Mouse (Mus musculus) ES-CJ7 (cell line): ENCODE data around the gene Ccdc57.
"Not testable (repeated sequence)": the region's sequence is repeated elsewhere in the genome, so short reads cannot be mapped to it uniquely, and the experiment has no call there.

ENCODE experiments used
- DNase-seq: peaks from one replicate; pipeline ENCODE4 v3.0.0; 2011; ENCODE audit warnings: low read depth, low spot score

The Ccdc57 gene

GRCm38 (mm10) chr11:120903159-120903850 lies 29.4 kb downstream of the Ccdc57 start:
- DNase-seq: no peak

- DNase-seq: peak; percentile 49
Observed at GRCm38 (mm10) chr11:120902487-120903142, 30.1 kb downstream of the Ccdc57 start.

- DNase-seq: peak; percentile 39
Observed at GRCm38 (mm10) chr11:120901729-120902486, 30.8 kb downstream of the Ccdc57 start.

GRCm38 (mm10) chr11:120900276-120901244 lies 32.1 kb downstream of the Ccdc57 start:
- DNase-seq: no peak

- DNase-seq: no peak
Observed at GRCm38 (mm10) chr11:120898114-120898548, 34.5 kb downstream of the Ccdc57 start.

- no peak for DNase-seq
Observed at GRCm38 (mm10) chr11:120895441-120895840, 37.2 kb downstream of the Ccdc57 start.

GRCm38 (mm10) chr11:120894397-120894796 lies 38.3 kb downstream of the Ccdc57 start:
- DNase-seq: no peak

- DNase-seq: no peak
Observed at GRCm38 (mm10) chr11:120889216-120889615, 43.5 kb downstream of the Ccdc57 start.

GRCm38 (mm10) chr11:120888718-120889117 lies 44.0 kb downstream of the Ccdc57 start:
- no peak for DNase-seq

GRCm38 (mm10) chr11:120887502-120887901 lies 45.2 kb downstream of the Ccdc57 start:
- peak; percentile 37 for DNase-seq

- no peak for DNase-seq
Observed at GRCm38 (mm10) chr11:120886462-120886861, 46.2 kb downstream of the Ccdc57 start.

GRCm38 (mm10) chr11:120883601-120884000 lies 49.1 kb downstream of the Ccdc57 start:
- no peak for DNase-seq

- DNase-seq: no peak
Observed at GRCm38 (mm10) chr11:120882931-120883330, 49.7 kb downstream of the Ccdc57 start.

- DNase-seq: no peak
Observed at GRCm38 (mm10) chr11:120873206-120873605, 59.5 kb downstream of the Ccdc57 start.

GRCm38 (mm10) chr11:120871521-120871920 lies 61.2 kb downstream of the Ccdc57 start:
- no peak for DNase-seq

GRCm38 (mm10) chr11:120865816-120866215 lies 66.9 kb downstream of the Ccdc57 start:
- no peak for DNase-seq

- no peak for DNase-seq
Observed at GRCm38 (mm10) chr11:120862819-120863218, 69.9 kb downstream of the Ccdc57 start.

GRCm38 (mm10) chr11:120855938-120856337 lies 76.7 kb downstream of the Ccdc57 start:
- DNase-seq: not testable (repeated sequence)

- DNase-seq: peak; percentile 34
Observed at GRCm38 (mm10) chr11:120853788-120854187, 78.9 kb downstream of the Ccdc57 start.

- DNase-seq: peak; percentile 22
Observed at GRCm38 (mm10) chr11:120853158-120853557, 79.5 kb downstream of the Ccdc57 start.
